Mouse (Mus musculus) CH12.LX (cell line): Measurements from ENCODE around the gene Hamp2.

Experiments
- BHLHE40 ChIP-seq: IDR thresholded peaks from 2 replicates; pipeline ENCODE4 v1.6.1; 2011; ENCODE audit warnings: mild to moderate bottlenecking, low read depth, low read length, improper control_type of control experiment
- CHD2 ChIP-seq: IDR thresholded peaks from 2 replicates; pipeline ENCODE4 v1.6.1; 2011; ENCODE audit warnings: low read length, improper control_type of control experiment
- CTCF ChIP-seq, 2 experiments: IDR thresholded peaks in 1 of 2; conservative IDR thresholded peaks in 1 of 2; 2 replicates each; pipeline ENCODE4 v1.5.1; 2011 to 2012; ENCODE audit warnings: low read depth in 2 of 2, low read length in 2 of 2, improper control_type of control experiment in 1 of 2, inconsistent platforms in 1 of 2, mild to moderate bottlenecking in 1 of 2, moderate library complexity in 1 of 2
- EP300 ChIP-seq: IDR thresholded peaks from 2 replicates; pipeline ENCODE4 v1.6.1; 2011; ENCODE audit warnings: low read length, improper control_type of control experiment
- IRF4 ChIP-seq: IDR thresholded peaks from 2 replicates; pipeline ENCODE4 v1.6.1; 2014; ENCODE audit warnings: low read depth, mild to moderate bottlenecking, inconsistent platforms, low read length, improper control_type of control experiment
- MAX ChIP-seq: IDR thresholded peaks from 2 replicates; pipeline ENCODE4 v1.6.1; 2011; ENCODE audit warnings: low read length, improper control_type of control experiment
- POLR2A ChIP-seq: IDR thresholded peaks from 2 replicates; pipeline ENCODE4 v1.6.1; 2011; ENCODE audit warnings: low read depth, mild to moderate bottlenecking, improper control_type of control experiment, low read length
- ZC3H11A ChIP-seq: IDR thresholded peaks from 2 replicates; pipeline ENCODE4 v1.6.1; 2012; ENCODE audit warnings: low read depth, mild to moderate bottlenecking, inconsistent platforms, low read length, improper control_type of control experiment

GRCm38 (mm10) chr7:30943909-30944635, 19.6 kb upstream of the Hamp2 start, which contains the start of gene Hamp:
- TF ChIP-seq IRF4 (no peak), CTCF (conservative IDR thresholded peaks at IDR 0.05 in 1 of 2, IDR thresholded peaks at IDR 0.05 in 1 of 2; ENCODE audit: low read depth in 2 of 2, low read length in 2 of 2) (no peak), POLR2A (no peak), EP300 (no peak), ZC3H11A (no peak), CHD2 (no peak), MAX (no peak), BHLHE40 (no peak)
